Mouse (Mus musculus) bone marrow macrophage, adult 2 months (primary cell): ENCODE results near the gene Taf4.

Experiments used
- CTCF ChIP-seq: IDR thresholded peaks from 2 replicates; pipeline ENCODE4 v1.5.1; 2012; ENCODE audit warnings: low read depth, mild to moderate bottlenecking, low read length, moderate library complexity
- POLR2A ChIP-seq: IDR thresholded peaks from 2 replicates; pipeline ENCODE4 v1.6.1; 2012; ENCODE audit warnings: mild to moderate bottlenecking, low read depth, low read length, borderline replicate concordance

DNA sequence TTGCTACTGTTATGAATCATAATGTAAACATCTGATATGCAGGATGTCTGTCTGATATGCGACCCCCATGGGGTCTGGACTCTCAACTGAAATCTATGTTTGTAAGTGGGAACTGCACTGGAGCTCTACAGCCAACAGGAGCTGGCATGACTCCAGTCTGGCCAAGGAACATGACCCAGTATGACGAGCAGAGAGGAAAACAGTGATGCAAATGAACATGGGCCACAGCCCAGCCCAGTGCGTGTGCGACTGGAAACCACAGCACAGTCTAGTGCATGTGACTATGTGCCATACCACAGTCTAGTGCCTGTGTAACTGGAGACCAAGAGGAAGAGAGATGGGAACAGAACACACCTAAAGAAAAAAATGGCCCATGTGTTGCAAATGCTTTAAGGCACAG is 56.4 kb downstream of the Taf4 start:
- TF ChIP-seq CTCF (no peak), POLR2A (no peak)
